Mouse (Mus musculus) spleen, embryonic (tissue): Measurements from ENCODE around the gene Serpini2.
"Not testable (repeated sequence)": the region's sequence is repeated elsewhere in the genome, so short reads cannot be mapped to it uniquely, and the experiment has no call there.

ENCODE experiments used
- CTCF ChIA-PET: fragments of 350-600 bp; sonication (Branson Sonifier 250); formaldehyde crosslinking; loops from one replicate; lab custom pipeline; 2022; lab: Charles Lee

Serpini2 gene

DNA sequence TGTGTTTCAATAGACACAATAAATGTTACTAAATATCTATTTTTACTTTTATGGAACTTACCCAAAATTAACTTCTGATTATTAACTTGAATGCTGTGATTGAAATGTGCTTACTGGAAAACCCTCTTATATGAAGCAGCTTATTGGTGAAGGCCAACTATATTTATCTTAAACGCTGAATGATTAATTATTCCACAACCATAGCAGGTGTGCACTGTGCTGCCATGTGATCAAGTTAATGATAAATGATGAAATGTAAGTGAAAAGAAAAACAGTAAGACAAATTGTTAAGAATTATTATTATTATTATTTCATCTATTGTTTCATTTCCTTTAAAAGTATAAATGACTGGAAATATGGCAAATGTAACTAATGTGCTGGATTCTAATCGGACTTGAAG lies at the start of gene Serpini2:
Serpini2 (minus strand) TSS at position 101 of the 400 bp plus-strand sequence.
- CTCF ChIA-PET, result no interaction called here

DNA sequence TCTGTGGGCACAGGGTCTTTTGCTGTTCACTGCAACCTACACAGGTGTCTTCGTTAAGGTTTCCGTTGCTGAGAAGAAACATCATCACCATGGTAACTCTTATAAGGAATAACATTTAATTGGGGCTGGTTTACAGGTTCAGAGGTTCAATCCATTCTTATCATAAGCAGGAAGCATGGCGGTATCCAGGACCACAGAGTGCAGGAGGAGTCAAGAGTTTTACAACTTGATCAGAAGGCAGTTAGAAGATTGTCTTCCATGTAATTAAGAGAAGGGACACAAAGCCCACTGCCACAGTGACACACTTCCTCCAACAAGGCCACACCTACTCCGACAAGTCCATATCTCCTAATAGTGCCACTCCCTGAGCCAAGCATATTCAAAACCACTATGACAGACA lies 39.0 kb upstream of the Serpini2 start:
- CTCF ChIA-PET, result no interaction called here

DNA sequence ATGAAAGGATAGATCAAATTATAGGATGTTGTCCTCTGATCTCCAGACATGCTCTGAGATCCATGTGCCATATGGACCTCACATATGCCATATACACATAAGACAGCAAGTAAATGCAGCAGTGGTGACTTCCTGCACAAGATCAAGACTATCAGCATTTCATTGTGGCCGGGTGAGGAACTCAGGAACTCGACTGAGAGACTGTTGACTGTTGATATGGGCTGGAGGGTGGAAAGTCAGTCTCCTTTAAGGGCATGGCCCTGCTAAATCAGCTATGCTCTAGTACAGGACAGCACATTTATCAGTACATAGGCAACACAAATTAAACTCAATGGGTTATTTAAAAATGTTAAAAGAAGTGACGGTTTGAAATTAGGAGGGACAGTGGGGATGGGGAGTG lies 38.4 kb upstream of the Serpini2 start:
- CTCF ChIA-PET, result no interaction called here

DNA sequence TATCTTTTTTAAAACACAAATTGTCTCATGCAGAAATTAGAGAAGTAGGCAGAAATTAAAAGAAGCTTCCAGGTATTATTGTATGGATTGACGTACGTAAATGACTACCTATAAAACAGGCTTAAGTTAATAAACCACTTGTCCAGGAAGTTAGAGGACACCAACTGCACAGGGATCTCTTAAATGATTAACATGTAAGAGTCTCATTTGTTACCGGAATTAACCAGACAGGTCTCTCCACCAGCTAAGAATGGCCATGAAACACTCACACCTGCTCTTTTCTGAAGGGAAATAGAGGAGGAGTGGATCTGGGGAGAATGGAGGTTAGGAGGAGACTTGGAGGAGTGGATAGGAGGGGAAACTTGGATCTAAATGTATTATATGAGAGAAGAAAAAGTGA lies 35.7 kb upstream of the Serpini2 start:
- CTCF ChIA-PET, result no interaction called here

DNA sequence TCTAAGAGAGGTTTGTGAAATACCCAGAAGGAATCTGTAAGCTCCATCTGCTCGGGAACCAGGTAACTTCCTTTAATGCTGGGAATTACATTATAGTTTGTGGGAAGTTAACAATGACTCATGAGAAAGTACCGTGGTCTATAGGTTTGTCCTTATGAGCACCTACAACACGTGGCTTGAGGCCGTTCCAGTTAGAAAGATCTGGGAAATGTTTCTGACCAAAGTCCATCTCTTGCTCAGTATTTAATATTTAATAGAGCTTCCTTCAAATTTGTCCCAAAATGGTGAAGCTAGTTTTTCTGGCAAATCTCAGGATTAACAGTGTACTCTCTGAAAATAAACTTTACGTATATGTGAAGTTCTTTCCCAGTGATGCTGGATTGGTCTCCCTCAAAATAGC lies 34.7 kb upstream of the Serpini2 start:
- CTCF ChIA-PET, result no interaction called here

DNA sequence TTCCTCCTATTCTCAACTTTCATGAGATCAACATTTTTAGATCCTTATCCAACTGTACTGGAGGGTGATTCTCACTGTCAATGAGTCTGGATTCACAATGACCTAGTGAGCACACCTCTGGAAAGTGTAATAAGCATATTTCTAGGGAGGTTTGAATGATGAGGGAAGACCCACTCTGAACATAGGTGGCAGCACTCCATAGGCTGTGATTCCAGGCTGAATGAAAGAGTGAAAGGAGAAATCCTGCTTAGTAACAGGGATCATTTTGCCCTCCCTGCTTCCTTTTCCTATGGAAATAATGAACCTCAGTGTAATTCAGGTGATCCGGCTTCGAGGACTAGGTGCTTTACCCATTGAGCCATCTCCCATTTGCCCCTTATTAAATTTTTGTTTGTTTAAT lies 31.2 kb upstream of the Serpini2 start:
- CTCF ChIA-PET, result no interaction called here

DNA sequence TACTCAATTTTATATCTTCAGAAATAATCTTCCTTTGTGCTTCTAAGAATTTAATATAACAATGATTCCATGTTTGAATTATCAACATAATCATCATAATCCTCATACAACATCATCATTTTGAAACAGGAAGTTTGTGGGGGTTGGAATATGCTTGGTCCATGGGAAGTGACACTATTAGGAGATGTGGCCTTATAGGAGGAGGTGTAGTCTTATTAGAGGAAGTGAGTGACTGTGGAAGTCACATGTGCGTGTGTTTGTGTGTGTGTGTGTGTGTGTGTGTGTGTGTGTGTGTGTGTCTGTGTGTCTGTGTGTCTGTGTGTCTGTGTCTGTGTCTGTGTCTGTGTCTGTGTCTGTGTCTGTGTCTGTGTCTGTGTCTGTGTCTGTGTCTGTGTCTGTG lies 29.6 kb upstream of the Serpini2 start:
- CTCF ChIA-PET, result not testable (repeated sequence)

DNA sequence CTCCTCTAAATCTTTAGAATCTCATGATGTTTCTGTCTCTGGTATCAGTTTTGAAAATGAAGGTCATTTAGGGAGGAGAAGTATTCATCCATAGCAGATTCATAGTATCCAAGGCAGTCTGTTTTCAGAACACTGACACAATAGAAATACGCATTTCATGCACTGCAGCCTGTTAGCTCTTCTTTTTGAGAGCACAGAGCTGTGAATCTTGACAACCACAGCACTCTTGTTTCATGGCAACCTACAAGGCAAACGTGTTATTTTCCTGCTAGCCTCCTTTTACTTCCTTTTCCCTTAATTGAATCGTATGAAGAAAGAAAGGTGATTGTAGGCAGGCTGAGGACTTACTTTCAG lies 27.9 kb upstream of the Serpini2 start:
- CTCF ChIA-PET, result no interaction called here

DNA sequence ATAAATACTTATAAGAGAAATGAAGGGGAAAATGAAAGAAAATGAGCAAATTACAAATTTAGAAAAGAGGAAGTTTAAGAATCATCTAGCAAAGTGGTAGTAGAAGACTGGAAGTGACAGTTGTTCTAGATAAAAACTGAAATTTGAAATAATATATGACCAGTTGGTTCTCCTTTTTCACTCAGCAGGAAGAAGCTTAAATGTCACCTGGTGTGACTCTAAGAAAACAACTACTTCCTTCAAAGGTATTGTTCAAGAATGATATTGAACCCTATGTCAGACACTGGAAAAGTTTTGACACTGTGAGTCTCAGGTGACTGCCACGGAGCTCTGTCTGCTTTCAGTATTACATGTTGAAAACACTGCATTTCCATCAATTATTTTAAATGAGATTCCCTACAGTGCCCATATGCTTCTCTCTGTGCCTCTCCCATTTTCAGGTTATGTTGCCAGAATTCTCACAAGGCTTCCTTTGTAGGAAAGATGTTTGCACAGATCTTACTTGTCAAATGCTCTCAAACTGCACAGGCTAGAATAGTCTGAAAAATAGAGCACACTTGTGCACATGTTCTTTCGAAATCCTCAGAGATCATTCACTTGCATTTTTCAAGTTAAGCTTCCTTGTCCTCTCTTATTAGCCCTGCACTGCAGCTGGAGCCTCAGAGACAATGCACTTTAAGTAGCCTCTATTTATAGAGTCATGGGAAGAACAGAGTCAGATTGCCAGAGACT lies 27.3 kb upstream of the Serpini2 start:
- CTCF ChIA-PET, result no interaction called here

DNA sequence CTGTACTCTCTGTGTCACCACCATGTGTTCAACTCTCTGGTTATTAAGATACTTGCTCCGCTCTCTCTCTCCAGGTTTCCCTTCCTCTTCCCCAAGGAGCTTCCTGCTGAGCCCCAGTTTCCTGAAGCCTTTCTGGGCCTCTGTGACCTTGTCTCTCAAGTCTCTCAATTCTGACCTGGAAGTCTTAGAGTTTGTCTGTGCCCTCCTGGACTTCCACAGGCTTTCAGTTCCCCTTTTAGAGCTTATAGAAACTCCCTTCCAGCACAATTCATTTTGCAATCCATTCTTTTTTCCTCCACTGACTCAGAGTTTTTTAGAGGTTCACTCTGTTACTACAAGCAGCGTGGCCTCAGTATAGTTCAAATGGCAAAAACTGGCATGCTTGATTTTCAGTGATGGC lies 23.4 kb upstream of the Serpini2 start:
- CTCF ChIA-PET, result no interaction called here

DNA sequence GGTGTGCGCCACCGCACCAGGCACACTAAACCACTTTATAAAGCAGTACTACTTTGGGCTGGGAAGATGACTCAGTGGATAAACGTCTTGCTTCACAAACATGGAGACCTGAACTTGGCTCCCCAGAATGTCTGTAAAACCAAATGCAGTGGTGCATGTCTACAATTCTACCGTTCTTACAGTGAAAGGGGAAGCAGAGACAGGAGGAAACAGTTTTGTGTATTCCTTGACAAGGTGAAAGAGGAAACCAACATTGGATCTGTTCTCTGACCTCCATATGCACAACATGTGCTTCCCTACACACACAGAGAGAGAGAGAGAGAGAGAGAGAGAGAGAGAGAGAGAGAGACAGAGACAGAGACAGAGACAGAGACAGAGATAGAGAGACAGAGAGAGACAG lies 7.6 kb upstream of the Serpini2 start:
- CTCF ChIA-PET, result no interaction called here

DNA sequence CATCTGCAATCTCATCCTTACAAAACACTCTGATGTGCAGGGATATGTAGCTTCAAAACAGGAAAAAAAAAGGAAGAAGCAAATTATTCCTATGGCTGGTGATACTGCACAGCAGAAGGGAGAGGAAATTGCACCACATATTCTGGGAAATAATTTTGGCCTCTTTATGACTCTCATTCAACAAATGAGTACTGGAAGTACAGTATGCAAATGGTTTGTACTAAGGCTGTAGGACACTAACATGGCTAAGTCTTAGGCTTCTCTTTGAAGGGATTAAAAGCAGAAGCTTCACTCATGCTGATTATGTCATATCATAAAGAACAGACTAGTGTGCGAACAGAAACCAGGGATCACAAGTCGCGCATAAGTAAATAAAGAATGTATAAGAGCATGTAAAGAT lies 6.6 kb upstream of the Serpini2 start:
- CTCF ChIA-PET, result interaction anchor here (0.7 kb wide), 1 partner anchor 237 kb away, joined by 3 read pairs; no protein-coding TSS in a partner anchor

DNA sequence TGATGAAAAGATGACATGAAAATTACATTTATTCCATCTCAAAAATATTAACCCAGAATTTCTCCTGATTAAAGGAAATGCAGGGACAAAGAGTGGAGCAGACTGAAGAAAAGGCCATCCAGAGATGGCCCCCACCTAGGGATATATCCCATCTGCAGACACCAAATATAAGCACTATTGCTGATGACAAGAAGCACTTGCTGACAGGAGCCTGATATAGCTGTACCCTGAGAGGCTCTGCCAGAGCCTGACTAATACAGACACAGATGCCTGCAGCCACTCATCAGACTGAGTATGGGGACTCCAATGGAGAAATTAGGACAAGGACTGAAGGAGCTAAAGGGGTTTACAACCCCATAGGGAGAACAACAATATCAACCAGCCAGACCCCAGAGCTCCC lies 5.2 kb upstream of the Serpini2 start:
- CTCF ChIA-PET, result no interaction called here

DNA sequence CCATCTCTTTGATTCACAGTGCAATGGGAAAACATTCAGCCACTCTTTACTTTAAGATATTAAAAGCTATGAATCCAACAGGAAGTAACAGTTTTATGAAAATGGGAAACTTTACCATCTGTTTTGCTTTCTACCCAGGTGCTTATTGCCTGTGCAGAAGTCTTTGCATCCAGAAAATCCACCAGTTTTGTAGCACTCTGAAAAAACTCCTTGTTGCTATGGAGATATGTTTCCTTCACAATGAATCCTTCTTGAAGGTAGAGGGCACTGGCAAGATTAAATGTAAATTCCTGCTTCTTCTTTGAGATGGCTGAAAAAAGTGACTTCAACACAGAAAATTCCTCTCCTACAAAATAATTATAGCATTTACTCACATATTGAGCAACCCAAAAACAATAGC lies 10.5 kb downstream of the Serpini2 start:
- CTCF ChIA-PET, result no interaction called here

DNA sequence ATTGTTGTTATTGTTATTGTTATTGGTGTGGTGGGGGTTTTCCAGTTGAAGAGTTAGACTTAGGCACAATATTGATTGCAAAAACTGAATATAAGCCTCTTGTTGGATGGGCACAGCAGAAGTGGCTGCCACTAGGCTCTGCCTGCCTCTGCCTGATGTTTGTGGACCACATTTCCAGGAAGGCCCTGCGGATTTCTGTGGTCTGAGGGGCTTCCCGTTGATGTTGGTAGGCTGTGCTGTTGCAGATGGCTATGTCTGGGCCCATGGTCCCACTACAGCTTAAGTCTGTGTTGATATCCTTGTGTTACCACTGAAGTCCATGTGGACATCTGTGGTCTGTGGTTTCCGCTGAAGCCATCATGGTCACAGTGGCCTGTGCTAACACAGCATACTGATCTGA lies 50.2 kb downstream of the Serpini2 start:
- CTCF ChIA-PET, result no interaction called here

DNA sequence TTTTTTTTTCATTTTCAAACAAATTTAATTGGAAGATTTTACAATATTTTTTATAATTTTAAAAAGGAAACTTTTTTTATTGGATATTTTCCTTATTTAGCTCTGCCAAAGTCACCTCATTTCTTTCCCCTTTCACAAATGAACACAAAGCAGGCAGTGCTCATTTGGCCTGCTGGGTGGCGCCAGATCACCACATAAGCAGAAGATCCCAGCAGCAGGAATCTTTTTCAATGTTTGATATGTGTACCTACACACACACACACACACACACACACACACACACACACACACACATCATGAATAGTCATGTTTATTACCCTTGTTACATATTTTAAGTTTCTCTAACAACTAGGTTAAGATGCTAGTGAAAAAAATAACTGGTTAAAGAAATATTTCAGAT lies 50.7 kb downstream of the Serpini2 start:
- CTCF ChIA-PET, result interaction anchor here (0.7 to 0.8 kb wide), 2 partner anchors 398 to 414 kb away, joined by 3 to 6 read pairs; no protein-coding TSS in a partner anchor

DNA sequence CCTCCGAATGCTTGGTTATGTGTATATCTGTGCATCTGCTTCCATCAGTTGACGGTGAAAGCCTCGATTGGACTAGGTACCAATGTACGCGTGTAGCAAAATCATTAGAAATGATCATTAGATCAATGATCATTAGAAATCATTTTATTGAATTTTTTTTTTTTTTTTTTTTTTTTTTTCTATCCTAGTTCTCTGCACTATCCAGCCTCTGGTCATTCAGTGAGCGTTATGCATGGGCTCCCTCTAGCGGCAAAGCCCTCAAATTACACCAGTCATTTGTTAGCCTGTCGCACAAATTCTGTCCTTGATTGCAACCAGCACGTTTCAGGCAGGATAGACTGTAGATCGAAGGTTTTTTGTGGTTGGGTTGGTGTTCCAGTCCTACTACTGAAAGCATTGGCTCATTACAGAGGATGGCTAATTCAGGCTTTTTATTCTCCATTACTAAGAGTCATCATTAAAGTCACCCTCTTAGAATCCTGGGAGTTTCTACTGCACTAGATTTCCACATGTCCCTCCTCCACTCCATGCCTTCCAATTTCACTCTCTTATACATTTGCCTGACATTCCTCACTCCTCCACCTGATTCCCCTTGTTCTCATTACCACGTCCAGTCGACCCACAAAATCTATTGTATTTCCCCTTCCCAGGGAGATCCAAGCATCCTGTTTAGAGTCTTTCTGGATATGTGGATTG lies 66.9 kb downstream of the Serpini2 start:
- CTCF ChIA-PET, result no interaction called here
